Mouse (Mus musculus): ENCODE measurements around the gene Smg1. TPM values are rescaled to one million over a fixed set of nuclear protein-coding genes. Genes with fewer than 3 reads are reported as not detected.

Smg1 gene
- total and polyA plus RNA-seq, 2 experiments from 2014 or later = 14.2 to 57.4 TPM

DNA sequence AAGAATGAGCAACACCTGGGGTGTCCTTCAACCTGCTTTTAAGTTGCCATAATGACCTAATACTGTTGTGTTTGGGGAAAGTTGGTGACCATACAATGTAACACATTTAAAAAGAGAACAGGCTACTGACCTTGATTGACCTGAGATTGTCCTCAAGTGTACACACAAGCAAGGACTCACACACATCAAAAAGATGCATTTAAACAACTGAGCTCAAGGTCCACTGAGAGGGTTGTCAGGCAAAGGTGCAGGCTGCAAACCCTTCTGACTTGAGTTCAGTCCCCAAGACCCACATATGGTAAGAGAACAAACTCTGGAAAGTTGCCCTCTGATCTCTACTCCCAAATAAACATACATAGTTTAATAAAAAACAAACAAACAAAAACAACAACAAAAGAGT, 117.7 kb downstream of the Smg1 start:
- Histone ChIP-seq H3K9me3 (ENCODE audit: low read length) (no peaks in the 10 kb centered on the region), H3K4me1 (ENCODE audit: insufficient read depth) (peaks cover 13% of the 10 kb centered on the region; the same call in 1 of the 2 replicates), H3K4me2 (ENCODE audit: low read depth) (no peak overlapping the region), H3K27me3 (ENCODE audit: insufficient read depth, low read length) (no peaks in the 10 kb centered on the region), H3K27ac (ENCODE audit: low read depth, low read length) (no peak overlapping the region), H3K4me3 (ENCODE audit: low read depth, low read length) (no peak overlapping the region), H3K36me3 (ENCODE audit: insufficient read depth) (peaks cover 17% of the 10 kb centered on the region), H3K9ac (no peak overlapping the region)
- no peak for ATAC-seq
- DNase-seq = no peak
- TF ChIP-seq CTCF (IDR thresholded peaks at IDR 0.05; ENCODE audit: low read depth) = no peak

- Histone ChIP-seq H3K36me3 (ENCODE audit: insufficient read depth) (peaks cover 36% of the 10 kb centered on the region), H3K9ac (no peak overlapping the region), H3K4me2 (ENCODE audit: low read depth) (no peak overlapping the region), H3K27ac (ENCODE audit: low read depth, low read length) (no peak overlapping the region), H3K27me3 (ENCODE audit: insufficient read depth, low read length) (no peaks in the 10 kb centered on the region), H3K4me3 (ENCODE audit: low read depth, low read length) (no peak overlapping the region), H3K9me3 (ENCODE audit: low read length) (no peaks in the 10 kb centered on the region), H3K4me1 (ENCODE audit: insufficient read depth) (peaks cover 13% of the 10 kb centered on the region; the same call in 1 of the 2 replicates)
- ATAC-seq (no peak), DNase-seq (no peak)
- 87% methylated on average over 4 of the region's 4 CpGs for WGBS
- no peak for TF ChIP-seq CTCF (IDR thresholded peaks at IDR 0.05; ENCODE audit: low read depth)
Measured at GRCm38 (mm10) chr7:118123512-118124411, 119.7 kb downstream of the Smg1 start.

GRCm38 (mm10) chr7:118122235-118122634, 121.2 kb downstream of the Smg1 start:
- H3K9me3 ChIP-seq (ENCODE audit: low read length) = no peaks in the 10 kb centered on the region
- WGBS = 95% methylated on average over 7 of the region's 7 CpGs
- no peak overlapping the region for H3K27ac ChIP-seq (ENCODE audit: low read depth, low read length)
- TF ChIP-seq CTCF (IDR thresholded peaks at IDR 0.05; ENCODE audit: low read depth) = no peak
- no peak for DNase-seq
- no peak overlapping the region for H3K4me2 ChIP-seq (ENCODE audit: low read depth)
- ATAC-seq = no peak
- H3K36me3 ChIP-seq (ENCODE audit: insufficient read depth) = peaks cover 47% of the 10 kb centered on the region
- no peak overlapping the region for H3K4me3 ChIP-seq (ENCODE audit: low read depth, low read length)
- H3K27me3 ChIP-seq (ENCODE audit: insufficient read depth, low read length) = no peaks in the 10 kb centered on the region
- peaks cover 7% of the 10 kb centered on the region; the same call in 1 of the 2 replicates for H3K4me1 ChIP-seq (ENCODE audit: insufficient read depth)
- H3K9ac ChIP-seq = no peak overlapping the region

GRCm38 (mm10) chr7:118120654-118121053, 122.8 kb downstream of the Smg1 start:
- no peak overlapping the region for H3K27ac ChIP-seq (ENCODE audit: low read depth, low read length)
- no peak overlapping the region for H3K4me2 ChIP-seq (ENCODE audit: low read depth)
- H3K4me3 ChIP-seq (ENCODE audit: low read depth, low read length) = no peak overlapping the region
- no peaks in the 10 kb centered on the region for H3K27me3 ChIP-seq (ENCODE audit: insufficient read depth, low read length)
- no peak overlapping the region for H3K9ac ChIP-seq
- 76% methylated on average over 1 of the region's 1 CpGs for WGBS
- ATAC-seq (no peak), DNase-seq (no peak)
- H3K36me3 ChIP-seq (ENCODE audit: insufficient read depth) = peaks cover 47% of the 10 kb centered on the region
- H3K4me1 ChIP-seq (ENCODE audit: insufficient read depth) = no peaks in the 10 kb centered on the region
- H3K9me3 ChIP-seq (ENCODE audit: low read length) = no peaks in the 10 kb centered on the region
- TF ChIP-seq CTCF (IDR thresholded peaks at IDR 0.05; ENCODE audit: low read depth) = no peak

DNA sequence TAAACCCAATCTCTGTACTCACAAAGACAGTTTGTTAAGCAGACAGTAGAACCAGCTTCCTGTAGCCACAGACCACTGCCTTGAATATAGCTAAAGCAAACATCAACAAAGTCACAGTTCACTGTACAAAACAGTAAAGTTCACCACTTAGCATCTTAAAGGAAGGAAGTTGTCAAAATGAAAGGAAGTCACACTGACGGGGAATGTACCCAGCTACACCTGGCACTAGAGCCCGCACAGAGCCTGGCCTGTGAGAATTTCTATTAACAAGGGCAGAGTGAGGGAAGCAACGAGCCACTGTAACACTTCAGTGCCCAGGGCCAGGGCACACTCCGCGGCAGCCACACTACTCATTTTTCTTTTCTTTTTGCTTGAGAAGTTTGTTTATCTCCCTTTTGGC, 123.5 kb downstream of the Smg1 start:
- ATAC-seq = no peak
- 85% methylated on average over 5 of the region's 5 CpGs for WGBS
- H3K36me3 ChIP-seq (ENCODE audit: insufficient read depth) = peaks cover 47% of the 10 kb centered on the region

GRCm38 (mm10) chr7:118119142-118119541, 124.3 kb downstream of the Smg1 start:
- H3K9me3 ChIP-seq (ENCODE audit: low read length) = no peaks in the 10 kb centered on the region
- H3K9ac ChIP-seq = no peak overlapping the region
- 55% methylated on average over 2 of the region's 2 CpGs for WGBS
- H3K4me1 ChIP-seq (ENCODE audit: insufficient read depth) = peaks cover 7% of the 10 kb centered on the region
- peaks cover 48% of the 10 kb centered on the region for H3K36me3 ChIP-seq (ENCODE audit: insufficient read depth)
- no peak overlapping the region for H3K4me2 ChIP-seq (ENCODE audit: low read depth)
- no peaks in the 10 kb centered on the region for H3K27me3 ChIP-seq (ENCODE audit: insufficient read depth, low read length)
- no peak for TF ChIP-seq CTCF (IDR thresholded peaks at IDR 0.05; ENCODE audit: low read depth)
- no peak overlapping the region for H3K4me3 ChIP-seq (ENCODE audit: low read depth, low read length)
- no peak for ATAC-seq
- DNase-seq = no peak
- no peak overlapping the region for H3K27ac ChIP-seq (ENCODE audit: low read depth, low read length)

More for the DNA sequence above, 123.5 kb downstream of the Smg1 start:
- H3K4me1 ChIP-seq (ENCODE audit: insufficient read depth) = no peaks in the 10 kb centered on the region
- no peak overlapping the region for H3K4me2 ChIP-seq (ENCODE audit: low read depth)
- H3K27me3 ChIP-seq (ENCODE audit: insufficient read depth, low read length) = no peaks in the 10 kb centered on the region
- H3K9me3 ChIP-seq (ENCODE audit: low read length) = no peaks in the 10 kb centered on the region
- no peak overlapping the region for H3K9ac ChIP-seq
- no peak for DNase-seq
- no peak overlapping the region for H3K4me3 ChIP-seq (ENCODE audit: low read depth, low read length)
- H3K27ac ChIP-seq (ENCODE audit: low read depth, low read length) = no peak overlapping the region
- no peak for TF ChIP-seq CTCF (IDR thresholded peaks at IDR 0.05; ENCODE audit: low read depth)

DNA sequence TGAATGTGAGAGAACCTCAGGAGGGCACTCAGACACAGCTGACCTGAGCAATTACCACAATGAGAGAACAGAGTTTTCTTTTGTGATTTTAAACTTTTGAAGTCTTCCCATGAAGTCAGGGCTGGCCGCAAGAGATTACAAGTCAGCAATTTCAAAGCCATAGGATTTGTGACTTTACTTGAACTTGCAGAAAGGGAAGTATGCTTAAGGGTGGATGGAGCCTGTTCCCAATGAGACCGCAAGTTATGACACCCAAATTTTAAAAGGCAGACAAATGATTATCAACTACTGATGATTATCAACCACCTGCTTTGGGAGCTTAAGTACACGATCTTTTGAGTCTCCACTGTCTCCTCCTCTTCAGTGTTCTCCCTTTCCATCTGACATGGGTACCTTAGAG, 125.0 kb downstream of the Smg1 start:
- no peak for TF ChIP-seq CTCF (IDR thresholded peaks at IDR 0.05; ENCODE audit: low read depth)
- WGBS = 84% methylated on average over 3 of the region's 3 CpGs
- peaks cover 54% of the 10 kb centered on the region for H3K36me3 ChIP-seq (ENCODE audit: insufficient read depth)

More for the DNA sequence above, 125.0 kb downstream of the Smg1 start:
- H3K9ac ChIP-seq = no peak overlapping the region
- H3K4me3 ChIP-seq (ENCODE audit: low read depth, low read length) = no peak overlapping the region
- H3K4me1 ChIP-seq (ENCODE audit: insufficient read depth) = peaks cover 10% of the 10 kb centered on the region
- DNase-seq (no peak), ATAC-seq (no peak)
- H3K4me2 ChIP-seq (ENCODE audit: low read depth) = no peak overlapping the region
- H3K27me3 ChIP-seq (ENCODE audit: insufficient read depth, low read length) = no peaks in the 10 kb centered on the region
- no peak overlapping the region for H3K27ac ChIP-seq (ENCODE audit: low read depth, low read length)
- no peaks in the 10 kb centered on the region for H3K9me3 ChIP-seq (ENCODE audit: low read length)
